Mouse (Mus musculus) heart, postnatal 0 days (tissue): ENCODE measurements around the gene Adad2.

Experiments
- CTCF ChIP-seq: IDR thresholded peaks from 2 replicates; pipeline ENCODE4 v1.5.1; 2016; ENCODE audit warnings: antibody characterized with exemption, control low read depth, low read depth
- EP300 ChIP-seq: IDR thresholded peaks from 2 replicates; pipeline ENCODE4 v1.6.1; 2016; ENCODE audit warnings: antibody characterized with exemption, low read depth

DNA sequence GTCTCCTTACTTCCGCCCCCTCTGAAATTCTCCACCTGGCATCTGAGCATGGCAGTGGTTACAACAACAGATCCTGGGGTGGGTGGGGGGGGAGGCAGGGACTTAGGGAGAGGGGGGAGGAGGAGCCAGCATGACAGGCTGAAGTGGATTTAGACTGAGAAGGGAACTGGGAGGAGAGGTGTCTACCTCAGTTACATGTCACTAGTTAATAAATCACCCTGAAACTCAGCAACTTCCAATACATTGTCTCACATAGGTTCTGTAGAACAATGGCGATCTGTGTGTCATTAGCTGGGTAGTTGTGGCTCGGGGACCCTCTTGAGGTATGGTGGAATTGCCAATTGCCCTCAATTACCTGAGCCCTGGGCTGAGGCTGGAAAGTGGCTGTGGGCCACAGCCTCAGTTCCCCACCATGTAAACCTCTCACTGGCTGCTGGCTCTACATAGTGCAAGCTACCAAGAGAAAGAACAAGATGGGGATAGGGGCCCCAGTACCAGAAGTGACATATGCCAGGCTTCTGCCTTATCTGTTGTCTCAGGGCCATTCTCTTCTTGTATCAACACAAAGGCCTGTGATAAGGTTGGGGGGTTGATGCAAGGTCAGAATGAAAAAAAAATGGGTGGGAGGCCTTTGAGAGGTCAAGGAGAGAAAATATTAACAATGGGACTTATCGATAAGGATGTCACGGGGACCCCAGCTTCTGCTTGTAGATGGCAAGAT, 31.9 kb upstream of the Adad2 start:
- TF ChIP-seq CTCF = no peak
- no peak for TF ChIP-seq EP300
